Mouse (Mus musculus): ENCODE data around the gene Enpp5. TPM values are rescaled to one million over a fixed set of nuclear protein-coding genes. Genes with fewer than 3 reads are reported as not detected.

Gene Enpp5
- polyA plus RNA-seq (2015; fragmentation: Nextera tagmentation; extraction: Ambion mirVana), result 15.8 and 16.2 TPM in 2 replicates

DNA sequence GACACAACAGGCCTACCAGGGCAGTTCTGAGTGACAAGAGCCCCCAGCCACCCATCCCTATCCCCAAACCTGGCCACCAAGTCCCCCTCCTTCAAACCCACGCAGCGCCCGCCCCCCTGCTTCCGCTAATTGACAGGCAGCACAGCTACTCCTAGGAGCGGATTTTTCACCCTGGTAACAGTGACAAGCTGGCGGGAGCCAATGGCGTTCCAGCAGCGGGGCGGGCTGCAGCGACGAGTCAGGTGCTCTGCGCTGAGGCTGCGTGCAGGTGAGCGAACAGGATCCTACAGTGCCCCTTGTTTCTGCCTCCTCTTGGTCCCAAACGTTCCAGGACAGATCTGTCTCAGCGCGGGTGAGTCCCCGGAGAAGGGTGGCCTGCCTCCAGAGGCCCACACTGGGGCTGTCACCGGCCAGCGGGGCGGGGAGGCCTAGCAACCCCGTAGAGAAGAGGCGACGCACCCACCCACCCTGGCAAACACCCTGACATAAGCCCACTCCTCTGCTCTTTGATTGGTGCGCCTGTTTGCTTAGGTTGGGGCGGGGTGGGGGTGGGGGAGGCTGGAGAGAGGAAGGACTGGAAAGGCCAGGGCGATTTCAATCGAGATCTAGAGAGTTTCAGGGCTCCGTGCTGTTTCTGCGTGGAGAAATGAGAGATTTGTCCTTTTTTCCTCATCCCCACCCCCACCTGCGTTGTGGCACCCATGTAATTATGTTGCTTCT lies at the start of gene Enpp5:
TSS of gene Enpp5 (plus strand) at position 183 of the 720 bp plus-strand sequence.
- peak within 1 kb of the TSS; percentile 93 for H3K4me2 ChIP-seq
- peak; percentile 42 for ATAC-seq (ENCODE audit: extremely low read depth, insufficient number of reproducible peaks, low FRiP score, low TSS enrichment)
- peak within 1 kb of the TSS; percentile 91 for H3K9ac ChIP-seq
- under 1% methylated on average over 31 of the region's 31 CpGs for WGBS
- H3K27me3 ChIP-seq (replicated peaks), result no peaks in the 10 kb centered on the region
- no peaks in the 10 kb centered on the region for H3K9me3 ChIP-seq
- peaks cover 7% of the 10 kb centered on the region; the same call in 1 of the 2 replicates for H3K4me1 ChIP-seq
- peak within 1 kb of the TSS; percentile 77 for H3K4me3 ChIP-seq
- H3K27ac ChIP-seq (replicated peaks), result no peak within 1 kb of the TSS
- peaks cover 18% of the 10 kb centered on the region for H3K36me3 ChIP-seq

DNA sequence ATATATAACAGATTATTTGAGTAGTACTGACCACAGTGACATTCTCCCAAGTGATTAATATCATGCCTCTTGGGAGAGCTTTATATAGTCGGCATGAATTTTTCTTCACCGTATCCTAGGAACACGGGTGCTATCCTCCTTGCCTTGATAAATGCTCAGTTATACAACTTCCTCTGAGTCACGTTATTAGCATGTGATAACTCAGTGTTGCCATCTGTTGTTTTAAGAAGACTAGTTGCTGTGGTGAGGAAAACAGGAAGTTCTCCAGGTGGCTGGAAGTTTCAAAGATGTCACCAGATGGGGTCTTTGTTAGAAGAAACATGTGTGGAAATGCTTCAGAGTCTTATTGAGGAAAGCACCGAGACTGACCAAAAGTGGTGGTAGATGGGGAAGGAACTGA lies 49.0 kb upstream of the Enpp5 start:
- 54% methylated on average over 5 of the region's 5 CpGs for WGBS
- Histone ChIP-seq H3K4me1 (peaks cover 48% of the 10 kb centered on the region), H3K27me3 (replicated peaks) (no peaks in the 10 kb centered on the region), H3K4me2 (no peak overlapping the region), H3K4me3 (no peak overlapping the region), H3K9ac (no peak overlapping the region), H3K9me3 (no peaks in the 10 kb centered on the region), H3K36me3 (no peaks in the 10 kb centered on the region), H3K27ac (replicated peaks) (no peak overlapping the region)
- no peak for ATAC-seq (ENCODE audit: extremely low read depth, insufficient number of reproducible peaks, low FRiP score, low TSS enrichment)

DNA sequence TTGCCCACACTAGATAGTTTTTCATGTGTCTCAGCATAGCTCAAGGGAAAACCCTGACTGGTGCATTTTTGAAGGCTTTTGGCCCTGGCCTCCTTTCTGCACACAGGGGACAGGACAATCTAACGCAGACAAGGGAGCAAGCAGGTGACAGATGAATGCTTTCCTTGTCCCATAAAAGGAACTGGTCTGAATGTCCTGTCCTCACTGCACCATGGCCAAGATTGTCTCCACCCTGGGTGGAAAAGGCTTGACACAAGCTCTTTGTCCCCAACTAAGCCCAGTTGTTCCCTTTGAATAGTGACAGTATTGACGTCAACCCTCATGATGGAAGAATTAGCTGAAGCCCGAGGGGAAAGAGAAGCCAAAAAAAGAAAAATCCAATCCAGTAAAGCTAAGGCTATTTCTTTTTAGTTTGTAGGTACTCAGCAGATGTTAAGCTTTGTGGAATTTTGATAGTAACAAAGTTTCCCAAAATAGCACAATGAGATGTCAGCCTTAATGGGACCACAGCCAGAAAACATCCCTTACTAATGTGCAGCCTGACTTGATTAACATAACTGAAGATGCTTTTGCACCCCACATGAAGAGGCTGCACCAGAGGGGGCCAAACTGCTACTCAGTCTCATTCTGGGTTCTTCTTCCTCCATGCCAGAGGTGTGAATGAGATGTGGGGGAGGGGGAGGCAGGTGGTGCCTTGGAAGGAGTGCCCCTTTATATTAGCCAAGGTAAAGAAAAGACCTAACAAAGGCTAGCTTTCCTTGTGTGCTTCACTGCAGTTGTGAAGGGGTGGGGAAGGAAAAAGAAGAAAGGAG lies 47.6 kb upstream of the Enpp5 start:
- WGBS, result 39% methylated on average over 3 of the region's 3 CpGs
- H3K9me3 ChIP-seq, result no peaks in the 10 kb centered on the region
- H3K9ac ChIP-seq, result no peak overlapping the region
- no peaks in the 10 kb centered on the region for H3K27me3 ChIP-seq (replicated peaks)
- no peak overlapping the region for H3K4me2 ChIP-seq
- no peaks in the 10 kb centered on the region for H3K36me3 ChIP-seq
- peaks cover 42% of the 10 kb centered on the region for H3K4me1 ChIP-seq
- H3K4me3 ChIP-seq, result no peak overlapping the region
- peak overlapping the region; percentile 60 for H3K27ac ChIP-seq (replicated peaks)
- no peak for ATAC-seq (ENCODE audit: extremely low read depth, insufficient number of reproducible peaks, low FRiP score, low TSS enrichment)

DNA sequence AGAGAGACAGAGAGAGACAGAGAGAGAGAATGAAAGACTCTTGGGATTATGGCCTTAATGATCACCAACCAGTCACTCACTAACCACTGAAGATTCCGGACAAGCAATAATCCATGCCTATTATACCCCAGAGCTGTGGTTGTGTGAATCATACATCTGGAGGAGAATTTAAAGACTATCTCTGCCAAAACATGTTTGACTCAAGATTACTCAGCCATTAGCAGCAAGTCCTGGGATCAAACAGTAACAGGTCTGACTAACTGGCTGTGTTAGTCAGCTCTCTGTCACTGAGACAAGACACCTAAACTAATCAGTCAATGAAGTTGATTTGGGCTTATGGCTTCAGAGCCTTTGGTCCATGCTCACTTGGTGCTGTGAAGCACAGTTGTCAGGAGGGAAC lies 43.6 kb upstream of the Enpp5 start:
- no peaks in the 10 kb centered on the region for H3K9me3 ChIP-seq
- no peak for ATAC-seq (ENCODE audit: extremely low read depth, insufficient number of reproducible peaks, low FRiP score, low TSS enrichment)
- H3K36me3 ChIP-seq, result no peaks in the 10 kb centered on the region
- peaks cover 16% of the 10 kb centered on the region for H3K4me1 ChIP-seq
- H3K4me3 ChIP-seq, result no peak overlapping the region
- no peak overlapping the region for H3K27ac ChIP-seq (replicated peaks)
- H3K27me3 ChIP-seq (replicated peaks), result no peaks in the 10 kb centered on the region
- H3K4me2 ChIP-seq, result no peak overlapping the region
- H3K9ac ChIP-seq, result no peak overlapping the region
- WGBS, result 84% methylated on average over 1 of the region's 1 CpGs

DNA sequence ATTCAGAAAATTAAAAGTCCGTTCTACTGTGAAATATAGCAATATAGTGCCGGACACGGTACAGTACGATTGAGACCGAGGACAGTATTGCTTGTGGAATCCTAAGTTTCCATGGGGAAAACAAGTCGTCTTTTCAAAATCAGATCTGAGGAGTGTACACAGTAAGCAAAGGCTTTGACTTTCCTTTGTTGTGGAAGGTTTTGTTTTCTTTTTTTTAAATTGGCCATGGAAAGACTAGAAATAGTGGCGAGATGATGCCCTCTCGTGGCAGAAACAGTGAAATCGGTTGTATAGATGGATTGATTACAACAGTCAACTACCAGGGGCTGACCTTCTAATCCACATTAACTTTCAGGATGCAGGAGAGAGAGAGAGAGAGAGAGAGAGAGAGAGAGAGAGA lies 40.0 kb upstream of the Enpp5 start:
- H3K4me2 ChIP-seq, result no peak overlapping the region
- H3K4me3 ChIP-seq, result no peak overlapping the region
- H3K4me1 ChIP-seq, result no peaks in the 10 kb centered on the region
- ATAC-seq (ENCODE audit: extremely low read depth, insufficient number of reproducible peaks, low FRiP score, low TSS enrichment), result no peak
- no peaks in the 10 kb centered on the region for H3K36me3 ChIP-seq
- H3K9ac ChIP-seq, result no peak overlapping the region
- 60% methylated on average over 9 of the region's 9 CpGs for WGBS
- no peak overlapping the region for H3K27ac ChIP-seq (replicated peaks)
- no peaks in the 10 kb centered on the region for H3K27me3 ChIP-seq (replicated peaks)
- H3K9me3 ChIP-seq, result no peaks in the 10 kb centered on the region

DNA sequence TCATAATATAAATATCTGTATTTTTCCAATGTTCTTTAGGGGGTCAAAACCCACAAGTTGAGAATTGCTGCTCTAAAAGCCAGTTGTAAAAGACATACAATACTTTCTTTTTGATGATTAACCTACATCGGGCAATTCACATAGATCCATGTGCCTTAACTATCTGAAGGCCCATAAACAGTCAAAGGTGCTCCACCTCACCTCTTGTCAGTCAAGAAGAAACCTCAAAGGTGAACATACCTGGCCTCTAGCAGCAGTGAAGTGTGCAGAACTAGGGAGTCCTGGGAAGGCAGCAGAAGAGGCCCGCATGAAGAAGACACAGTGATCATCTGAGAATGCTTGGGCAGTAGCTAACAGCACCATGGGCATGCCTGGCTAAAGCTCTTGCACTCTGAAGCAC lies 38.2 kb upstream of the Enpp5 start:
- no peak overlapping the region for H3K4me3 ChIP-seq
- no peak for ATAC-seq (ENCODE audit: extremely low read depth, insufficient number of reproducible peaks, low FRiP score, low TSS enrichment)
- H3K9me3 ChIP-seq, result no peaks in the 10 kb centered on the region
- H3K4me2 ChIP-seq, result no peak overlapping the region
- H3K27ac ChIP-seq (replicated peaks), result no peak overlapping the region
- WGBS, result 89% methylated on average over 2 of the region's 2 CpGs
- no peaks in the 10 kb centered on the region for H3K27me3 ChIP-seq (replicated peaks)
- H3K9ac ChIP-seq, result no peak overlapping the region
- no peaks in the 10 kb centered on the region for H3K4me1 ChIP-seq
- no peaks in the 10 kb centered on the region for H3K36me3 ChIP-seq

DNA sequence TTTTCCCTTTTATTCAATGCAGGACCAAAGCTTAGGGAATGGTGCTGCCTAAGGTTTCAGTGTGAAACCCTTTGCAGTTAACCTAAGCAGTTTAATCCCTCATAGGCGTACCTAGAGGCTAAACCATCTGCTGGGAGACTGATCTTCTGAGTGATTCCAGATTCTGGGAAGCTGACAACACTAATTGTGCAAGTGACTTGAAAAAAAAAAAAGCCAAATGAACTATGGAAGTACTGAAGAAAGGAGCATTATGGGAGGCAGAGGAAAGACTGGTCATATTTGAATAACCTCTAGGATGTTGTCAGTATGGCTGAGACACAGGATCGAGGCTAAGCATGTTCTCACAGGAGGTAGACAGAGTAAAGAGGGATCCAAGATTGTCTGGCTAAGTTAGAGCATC lies 36.3 kb upstream of the Enpp5 start:
- Histone ChIP-seq H3K27me3 (replicated peaks) (no peaks in the 10 kb centered on the region), H3K4me2 (no peak overlapping the region), H3K9me3 (no peaks in the 10 kb centered on the region), H3K36me3 (no peaks in the 10 kb centered on the region), H3K9ac (no peak overlapping the region), H3K4me3 (no peak overlapping the region), H3K4me1 (no peaks in the 10 kb centered on the region), H3K27ac (replicated peaks) (no peak overlapping the region)
- WGBS, result 64% methylated on average over 2 of the region's 2 CpGs
- no peak for ATAC-seq (ENCODE audit: extremely low read depth, insufficient number of reproducible peaks, low FRiP score, low TSS enrichment)

DNA sequence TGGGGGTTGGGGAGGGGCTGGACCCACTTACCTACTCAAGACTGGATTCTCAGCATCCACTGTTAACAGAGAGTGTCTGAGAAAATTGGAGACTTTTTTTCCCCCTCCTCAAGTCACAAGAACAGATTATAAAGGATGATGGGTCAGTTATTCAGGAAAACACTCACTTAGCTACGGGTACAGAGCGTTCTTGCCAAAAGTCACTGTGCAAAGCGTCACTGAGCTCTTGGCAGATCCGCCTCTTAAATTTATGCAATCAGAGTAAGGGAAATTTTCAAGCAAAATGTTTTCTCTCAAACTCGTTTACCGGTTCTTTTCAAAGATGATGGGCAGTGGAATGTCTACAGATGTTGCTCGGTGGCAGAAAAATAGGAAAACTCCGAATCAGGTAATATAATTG lies 35.8 kb upstream of the Enpp5 start:
- Histone ChIP-seq H3K27me3 (replicated peaks) (no peaks in the 10 kb centered on the region), H3K9me3 (no peaks in the 10 kb centered on the region), H3K27ac (replicated peaks) (no peak overlapping the region), H3K36me3 (no peaks in the 10 kb centered on the region), H3K4me3 (no peak overlapping the region), H3K9ac (no peak overlapping the region), H3K4me2 (no peak overlapping the region), H3K4me1 (no peaks in the 10 kb centered on the region)
- no peak for ATAC-seq (ENCODE audit: extremely low read depth, insufficient number of reproducible peaks, low FRiP score, low TSS enrichment)
- WGBS, result 83% methylated on average over 8 of the region's 8 CpGs

DNA sequence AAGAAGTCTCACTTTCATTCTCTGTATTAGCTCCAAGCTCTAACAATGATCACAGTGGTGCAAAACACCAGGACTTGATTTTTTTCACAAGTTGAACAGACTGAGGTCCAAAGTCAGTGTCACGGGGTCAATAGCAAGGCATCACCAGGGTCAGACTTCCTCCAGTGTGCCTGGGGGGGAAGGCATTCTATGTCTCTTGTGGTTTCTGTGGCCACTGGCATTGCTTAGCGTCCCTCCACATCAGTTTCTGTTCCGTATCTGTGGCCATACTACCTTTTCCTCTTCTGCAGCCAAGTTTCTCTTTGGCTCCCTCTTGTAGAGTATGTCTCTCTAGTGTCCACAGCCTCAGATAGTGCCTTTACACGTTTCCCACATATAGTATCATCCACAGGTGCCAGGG lies 25.2 kb upstream of the Enpp5 start:
- 72% methylated on average over 4 of the region's 4 CpGs for WGBS
- Histone ChIP-seq H3K27ac (replicated peaks) (no peak overlapping the region), H3K9me3 (no peaks in the 10 kb centered on the region)

DNA sequence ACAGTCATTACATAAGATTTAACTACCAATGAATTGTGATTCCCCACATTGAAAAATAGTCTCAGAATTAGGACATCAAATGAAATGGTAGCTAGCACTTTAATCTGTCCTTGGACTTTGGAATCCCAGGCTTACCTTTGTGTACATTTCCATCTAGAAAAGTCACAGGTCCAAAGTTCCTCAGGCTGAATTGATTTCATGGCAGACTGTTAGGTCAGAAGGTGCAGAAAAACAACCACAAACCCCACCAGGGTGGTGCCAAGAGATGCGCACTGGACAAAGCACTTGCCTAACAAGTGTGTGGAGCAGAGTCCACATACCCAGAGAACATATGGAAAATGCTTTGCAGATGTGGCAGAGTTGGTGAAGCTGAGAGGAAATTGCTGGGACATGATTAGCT lies 21.5 kb upstream of the Enpp5 start:
- whole genome bisulfite sequencing, result 84% methylated on average over 1 of the region's 1 CpGs
- Histone ChIP-seq H3K27me3 (replicated peaks) (no peaks in the 10 kb centered on the region), H3K9me3 (no peaks in the 10 kb centered on the region), H3K9ac (no peak overlapping the region), H3K27ac (replicated peaks) (no peak overlapping the region), H3K36me3 (no peaks in the 10 kb centered on the region), H3K4me3 (no peak overlapping the region), H3K4me2 (no peak overlapping the region), H3K4me1 (no peaks in the 10 kb centered on the region)
- ATAC-seq (ENCODE audit: extremely low read depth, insufficient number of reproducible peaks, low FRiP score, low TSS enrichment), result no peak

More for the DNA sequence above, 25.2 kb upstream of the Enpp5 start:
- Histone ChIP-seq H3K4me1 (no peaks in the 10 kb centered on the region), H3K4me2 (no peak overlapping the region), H3K4me3 (no peak overlapping the region), H3K36me3 (no peaks in the 10 kb centered on the region), H3K9ac (no peak overlapping the region), H3K27me3 (replicated peaks) (no peaks in the 10 kb centered on the region)
- ATAC-seq (ENCODE audit: extremely low read depth, insufficient number of reproducible peaks, low FRiP score, low TSS enrichment), result no peak

DNA sequence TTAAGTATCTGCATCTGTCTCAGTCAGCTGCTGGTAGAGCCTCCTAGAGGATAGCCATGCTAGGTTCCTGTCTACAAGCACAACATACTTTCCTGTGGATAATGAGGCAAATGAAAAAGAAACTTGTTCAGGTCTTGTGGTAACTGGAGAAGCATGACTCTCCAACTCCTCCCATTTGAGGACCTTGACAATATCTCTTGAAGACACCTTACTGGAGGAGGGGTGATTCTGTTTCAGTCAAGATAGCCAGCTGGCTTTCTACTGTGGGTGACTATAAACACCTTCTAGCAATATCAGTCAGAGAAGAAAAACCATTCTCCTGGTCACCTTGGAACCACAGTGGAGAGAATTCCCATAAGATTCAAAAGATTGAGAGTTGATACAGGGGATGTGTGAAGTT lies 20.5 kb upstream of the Enpp5 start:
- Histone ChIP-seq H3K9ac (no peak overlapping the region), H3K4me2 (no peak overlapping the region), H3K4me1 (no peaks in the 10 kb centered on the region), H3K9me3 (no peaks in the 10 kb centered on the region), H3K4me3 (no peak overlapping the region), H3K27ac (replicated peaks) (no peak overlapping the region), H3K36me3 (no peaks in the 10 kb centered on the region), H3K27me3 (replicated peaks) (0 out of 2 replicates have a peak, but pooled peaks cover 2% of the 10 kb centered on the region)
- no peak for ATAC-seq (ENCODE audit: extremely low read depth, insufficient number of reproducible peaks, low FRiP score, low TSS enrichment)

DNA sequence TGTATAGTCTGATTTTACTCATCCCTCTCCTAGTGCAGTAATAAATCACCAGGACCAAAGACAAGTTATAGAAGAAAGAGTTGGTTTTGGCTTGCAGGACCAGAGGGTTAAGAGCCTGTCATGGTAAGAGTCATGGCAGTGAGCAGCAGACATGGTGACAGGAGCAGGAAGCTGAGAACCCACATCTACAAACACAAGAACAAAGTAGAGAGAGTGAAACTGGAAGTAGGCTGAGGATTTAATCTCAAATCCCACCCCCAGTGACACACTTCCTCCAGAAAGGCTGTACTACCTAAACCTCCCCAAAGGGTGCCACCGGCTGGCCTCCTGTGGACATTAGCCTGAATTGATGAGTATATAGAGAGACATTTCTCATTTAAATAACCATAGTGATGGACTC lies 17.8 kb upstream of the Enpp5 start:
- Histone ChIP-seq H3K4me1 (no peaks in the 10 kb centered on the region), H3K4me2 (no peak overlapping the region), H3K27me3 (replicated peaks) (0 out of 2 replicates have a peak, but pooled peaks cover 5% of the 10 kb centered on the region), H3K9me3 (no peaks in the 10 kb centered on the region), H3K27ac (replicated peaks) (no peak overlapping the region), H3K36me3 (no peaks in the 10 kb centered on the region), H3K9ac (no peak overlapping the region), H3K4me3 (no peak overlapping the region)
- no peak for ATAC-seq (ENCODE audit: extremely low read depth, insufficient number of reproducible peaks, low FRiP score, low TSS enrichment)
- 80% methylated on average over 1 of the region's 1 CpGs for WGBS

All from heart, embryonic 13.5 days (tissue).